Mouse (Mus musculus): ENCODE data around the gene Zfp618. TPM values are rescaled to one million over a fixed set of nuclear protein-coding genes. Genes with fewer than 3 reads are reported as not detected.

Gene Zfp618
- polyA plus RNA-seq, 1 experiment from 2014 or later: 23.9 TPM

DNA sequence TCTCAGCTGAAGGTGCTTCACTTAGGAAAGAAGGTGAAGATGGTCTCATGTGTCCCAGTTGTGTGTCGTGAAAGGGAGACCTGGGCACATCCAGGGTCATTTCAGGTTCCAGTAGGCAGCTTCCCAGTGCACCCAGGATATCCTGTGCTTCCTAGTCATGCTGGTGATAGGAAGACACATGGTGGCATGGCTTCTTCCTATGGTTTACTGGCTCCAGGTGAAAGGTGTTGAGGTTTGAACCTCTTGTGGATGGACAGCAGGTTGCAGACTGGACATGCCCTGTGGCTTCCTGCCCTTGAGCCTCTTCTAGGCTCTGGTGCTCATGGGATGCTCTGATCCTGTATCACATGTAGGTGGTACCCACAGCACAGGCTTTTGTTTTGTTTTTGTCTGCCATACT, 37.0 kb downstream of the Zfp618 start:
- no peaks in the 10 kb centered on the region for H3K27me3 ChIP-seq (ENCODE audit: low read depth, poor library complexity, severe bottlenecking)
- peaks cover 19% of the 10 kb centered on the region; the same call in 1 of the 2 replicates for H3K4me1 ChIP-seq
- H3K9me3 ChIP-seq (replicated peaks): no peaks in the 10 kb centered on the region
- WGBS: 83% methylated on average over 1 of the region's 1 CpGs
- no peak overlapping the region for H3K4me3 ChIP-seq
- no peak overlapping the region for H3K27ac ChIP-seq (replicated peaks)
- H3K36me3 ChIP-seq: peaks cover 14% of the 10 kb centered on the region
- DNase-seq (ENCODE audit: low spot score): no peak

DNA sequence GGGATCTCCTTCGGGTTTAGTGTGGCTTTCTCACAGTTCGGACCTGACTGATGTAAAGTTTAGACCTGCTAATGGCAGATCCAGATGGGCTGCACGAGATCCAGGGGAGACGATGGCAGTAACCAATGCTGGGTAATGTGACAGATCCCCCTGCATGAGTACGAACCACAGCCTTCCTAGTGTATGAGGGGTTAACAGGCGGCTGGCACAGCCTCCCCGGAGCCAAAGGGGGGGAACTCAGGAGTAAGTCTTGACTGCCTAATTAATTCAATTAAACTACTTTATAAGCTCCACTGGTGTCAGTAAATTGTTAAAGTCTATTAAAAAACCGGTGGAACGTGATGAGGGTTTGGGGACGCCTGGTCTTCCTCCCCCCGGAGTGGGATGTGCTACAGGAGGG, 39.1 kb downstream of the Zfp618 start:
- no peak overlapping the region for H3K27ac ChIP-seq (replicated peaks)
- H3K36me3 ChIP-seq: peaks cover 5% of the 10 kb centered on the region; the same call in 1 of the 2 replicates
- WGBS: 89% methylated on average over 11 of the region's 11 CpGs
- no peak overlapping the region for H3K4me3 ChIP-seq
- no peak for DNase-seq (ENCODE audit: low spot score)
- peaks cover 10% of the 10 kb centered on the region; the same call in 1 of the 2 replicates for H3K4me1 ChIP-seq
- no peaks in the 10 kb centered on the region for H3K9me3 ChIP-seq (replicated peaks)
- H3K27me3 ChIP-seq (ENCODE audit: low read depth, poor library complexity, severe bottlenecking): no peaks in the 10 kb centered on the region

DNA sequence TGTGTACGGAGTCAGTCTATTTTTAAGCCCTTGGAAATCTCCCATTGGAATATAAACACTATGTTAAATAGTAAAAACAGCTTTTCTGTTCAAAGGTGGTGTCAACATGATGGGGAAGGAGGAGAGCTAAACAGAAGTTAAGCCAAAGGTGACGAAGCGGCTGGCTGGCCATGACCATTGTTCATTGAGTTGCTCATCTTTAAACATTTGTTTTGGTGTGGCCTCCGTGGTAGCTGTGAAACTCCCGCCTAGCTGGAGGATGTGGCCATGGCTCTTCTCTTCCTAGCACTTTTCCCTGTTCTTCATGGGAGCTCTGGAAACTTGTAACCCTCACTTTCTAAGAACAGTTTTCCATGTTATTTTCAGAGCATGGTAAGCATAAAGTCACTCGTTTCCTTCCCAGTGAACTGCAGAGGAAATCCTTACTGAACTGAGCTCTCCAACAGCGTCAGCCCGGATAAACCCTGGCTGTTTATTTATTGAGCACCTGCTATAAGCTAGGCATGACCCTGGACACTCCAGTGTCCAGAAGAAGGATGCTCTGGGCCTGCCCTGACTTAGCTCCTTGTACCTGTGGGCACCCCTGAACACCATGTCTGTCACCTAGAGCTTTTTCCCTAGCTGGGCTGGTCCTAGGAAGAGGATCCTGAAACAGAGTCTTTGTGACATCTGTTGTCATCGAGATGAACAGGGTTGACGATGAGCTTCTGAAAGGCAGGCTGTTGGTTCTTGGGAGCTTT, 40.2 kb downstream of the Zfp618 start:
- Histone ChIP-seq H3K4me1 (peaks cover 10% of the 10 kb centered on the region; the same call in 1 of the 2 replicates), H3K36me3 (peaks cover 6% of the 10 kb centered on the region; the same call in 1 of the 2 replicates), H3K4me3 (no peak overlapping the region), H3K9me3 (replicated peaks) (no peaks in the 10 kb centered on the region), H3K27ac (replicated peaks) (no peak overlapping the region), H3K27me3 (ENCODE audit: low read depth, poor library complexity, severe bottlenecking) (no peaks in the 10 kb centered on the region)
- no peak for DNase-seq (ENCODE audit: low spot score)
- 87% methylated on average over 10 of the region's 10 CpGs for WGBS

DNA sequence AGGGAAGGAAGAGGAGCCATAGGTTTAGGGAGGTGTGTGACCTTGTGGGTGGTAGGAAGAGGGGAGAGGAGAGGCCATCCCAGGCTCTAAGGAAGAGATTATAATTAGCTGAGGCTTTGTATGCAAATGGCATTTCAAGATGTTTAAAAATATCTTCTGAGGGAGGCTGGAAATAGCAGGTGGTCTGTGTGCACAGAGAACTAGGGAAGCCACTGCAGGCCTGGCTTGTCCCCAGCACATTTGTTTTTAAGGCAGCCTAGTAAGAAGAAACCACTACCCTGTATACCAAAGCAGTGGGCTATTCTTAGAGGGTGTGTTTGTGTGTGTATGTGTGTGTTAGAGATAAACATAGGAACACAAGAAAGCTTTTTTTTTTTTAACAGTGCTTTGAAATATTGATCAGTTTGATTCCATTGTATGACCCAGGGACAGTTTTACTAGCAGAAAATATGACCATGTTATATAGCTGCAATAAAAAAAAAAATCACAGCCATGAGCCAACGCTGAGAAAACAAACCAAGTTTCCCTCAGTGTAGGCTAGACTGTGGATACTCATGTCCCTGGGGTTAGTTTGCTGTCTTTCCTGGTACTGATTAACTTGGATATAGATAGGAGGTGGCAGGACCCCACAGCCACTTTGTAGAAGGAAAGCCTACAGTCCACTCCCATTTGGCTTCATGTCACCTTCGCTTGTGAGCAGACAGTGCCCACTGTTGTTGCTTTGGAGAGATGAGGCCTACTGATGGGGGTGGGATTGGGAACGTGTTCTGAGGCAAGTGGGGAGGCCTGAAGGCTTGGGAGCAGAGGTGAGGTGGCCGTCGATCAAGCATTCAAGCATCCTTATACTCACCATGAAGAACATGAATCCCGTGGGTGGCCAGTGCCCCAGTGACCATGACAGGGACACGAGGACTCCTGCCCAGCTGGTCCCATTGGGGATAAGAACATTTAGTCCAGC, 41.1 kb downstream of the Zfp618 start:
- WGBS: 86% methylated on average over 7 of the region's 7 CpGs
- Histone ChIP-seq H3K4me3 (no peak overlapping the region), H3K27me3 (ENCODE audit: low read depth, poor library complexity, severe bottlenecking) (no peaks in the 10 kb centered on the region), H3K9me3 (replicated peaks) (no peaks in the 10 kb centered on the region), H3K4me1 (peaks cover 10% of the 10 kb centered on the region; the same call in 1 of the 2 replicates), H3K36me3 (peaks cover 10% of the 10 kb centered on the region; the same call in 1 of the 2 replicates), H3K27ac (replicated peaks) (no peak overlapping the region)
- DNase-seq (ENCODE audit: low spot score): no peak

DNA sequence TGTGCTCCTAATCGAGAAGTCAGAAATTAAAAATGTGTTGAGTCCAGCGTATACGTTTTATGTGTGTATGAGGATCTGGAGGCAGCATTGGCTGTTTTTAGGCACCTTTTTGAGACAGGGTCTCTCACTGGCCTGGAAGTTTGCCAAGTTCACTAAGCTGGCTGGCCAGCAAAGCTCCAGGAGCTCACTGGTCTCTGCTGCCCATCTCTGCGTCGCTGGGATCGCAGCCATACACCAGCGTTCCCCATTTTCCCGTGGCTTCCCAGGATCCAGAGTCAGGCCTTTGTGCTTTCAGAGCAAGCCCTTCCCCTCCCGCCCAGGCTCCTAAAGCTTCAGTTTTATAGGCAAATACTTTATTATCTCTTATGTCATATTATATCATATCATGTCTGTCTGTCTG, 42.8 kb downstream of the Zfp618 start:
- no peak for DNase-seq (ENCODE audit: low spot score)
- Histone ChIP-seq H3K9me3 (replicated peaks) (no peaks in the 10 kb centered on the region), H3K36me3 (peaks cover 10% of the 10 kb centered on the region; the same call in 1 of the 2 replicates), H3K27ac (replicated peaks) (no peak overlapping the region), H3K4me1 (peaks cover 10% of the 10 kb centered on the region; the same call in 1 of the 2 replicates), H3K27me3 (ENCODE audit: low read depth, poor library complexity, severe bottlenecking) (no peaks in the 10 kb centered on the region), H3K4me3 (no peak overlapping the region)
- 92% methylated on average over 9 of the region's 9 CpGs for WGBS

DNA sequence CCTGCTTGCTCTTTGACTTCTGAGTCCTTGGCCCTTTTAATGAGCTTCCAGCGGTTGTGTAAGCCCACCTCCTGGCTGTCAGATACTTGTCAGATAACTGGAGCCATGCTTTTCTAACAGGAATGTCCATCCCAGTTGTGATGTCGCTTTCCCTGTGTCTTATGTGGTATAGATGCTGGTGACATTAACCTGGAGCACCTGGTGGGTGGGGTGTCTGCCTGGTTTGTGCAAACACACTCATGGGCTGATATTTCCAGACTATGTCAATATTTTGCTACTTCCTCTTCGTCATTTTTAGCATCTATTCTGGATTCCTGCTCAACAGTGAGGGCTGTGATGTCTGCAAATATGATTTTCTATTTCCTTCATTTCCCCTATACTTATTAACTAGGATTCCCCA, 43.4 kb downstream of the Zfp618 start:
- H3K27ac ChIP-seq (replicated peaks): no peak overlapping the region
- no peaks in the 10 kb centered on the region for H3K27me3 ChIP-seq (ENCODE audit: low read depth, poor library complexity, severe bottlenecking)
- H3K9me3 ChIP-seq (replicated peaks): no peaks in the 10 kb centered on the region
- H3K4me3 ChIP-seq: no peak overlapping the region
- H3K4me1 ChIP-seq: peaks cover 10% of the 10 kb centered on the region; the same call in 1 of the 2 replicates
- H3K36me3 ChIP-seq: peaks cover 10% of the 10 kb centered on the region; the same call in 1 of the 2 replicates
- DNase-seq (ENCODE audit: low spot score): no peak
- whole genome bisulfite sequencing: 83% methylated on average over 3 of the region's 3 CpGs

DNA sequence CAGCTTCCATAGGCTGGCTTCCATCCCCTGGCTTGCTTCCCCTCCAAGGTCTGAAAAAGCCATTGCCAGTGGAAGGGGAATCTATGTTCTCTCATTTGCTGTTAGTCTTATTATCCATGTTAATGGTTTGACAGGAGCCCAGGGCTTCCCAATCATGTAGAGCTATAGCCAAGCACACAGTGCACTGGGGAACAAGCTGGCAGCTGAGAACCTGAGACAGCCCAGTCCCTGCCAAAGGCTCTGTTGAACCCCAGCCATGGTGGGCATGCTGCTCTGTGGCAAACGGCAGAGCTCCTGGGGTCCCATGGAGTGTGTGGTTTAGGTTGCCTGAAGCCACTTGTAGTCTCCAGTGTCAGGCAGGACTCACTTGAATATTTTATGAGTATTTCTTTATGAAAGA, 44.4 kb downstream of the Zfp618 start:
- H3K9me3 ChIP-seq (replicated peaks): peaks cover 5% of the 10 kb centered on the region; the same call in 1 of the 2 replicates
- peaks cover 9% of the 10 kb centered on the region; the same call in 1 of the 2 replicates for H3K4me1 ChIP-seq
- no peak for DNase-seq (ENCODE audit: low spot score)
- H3K4me3 ChIP-seq: no peak overlapping the region
- WGBS: 94% methylated on average over 1 of the region's 1 CpGs
- 0 out of 2 replicates have a peak, but pooled peaks cover 5% of the 10 kb centered on the region for H3K36me3 ChIP-seq
- H3K27ac ChIP-seq (replicated peaks): no peak overlapping the region
- H3K27me3 ChIP-seq (ENCODE audit: low read depth, poor library complexity, severe bottlenecking): no peaks in the 10 kb centered on the region

DNA sequence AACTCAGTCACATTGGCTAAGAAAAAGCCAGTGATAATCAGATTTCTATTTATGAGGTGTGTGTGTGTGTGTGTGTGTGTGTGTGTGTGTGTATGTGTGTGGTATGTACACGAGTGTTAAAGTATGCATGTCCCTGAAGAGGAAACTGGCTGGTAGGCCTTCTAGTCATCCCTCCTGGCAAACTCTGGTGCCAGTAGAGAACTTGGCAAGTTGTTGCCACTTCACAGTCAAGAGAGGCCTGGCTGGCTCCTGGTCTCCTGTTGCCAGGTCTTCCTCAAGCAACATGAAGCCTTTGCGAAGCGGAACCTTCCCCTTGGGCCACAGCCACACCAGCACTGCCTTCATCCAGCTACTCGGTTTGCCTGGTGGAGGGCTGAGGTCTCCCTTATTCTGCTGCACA, 44.9 kb downstream of the Zfp618 start:
- H3K9me3 ChIP-seq (replicated peaks): peaks cover 5% of the 10 kb centered on the region; the same call in 1 of the 2 replicates
- no peaks in the 10 kb centered on the region for H3K27me3 ChIP-seq (ENCODE audit: low read depth, poor library complexity, severe bottlenecking)
- DNase-seq (ENCODE audit: low spot score): no peak
- 0 out of 2 replicates have a peak, but pooled peaks cover 5% of the 10 kb centered on the region for H3K36me3 ChIP-seq
- WGBS: 97% methylated on average over 4 of the region's 4 CpGs
- peaks cover 5% of the 10 kb centered on the region; the same call in 1 of the 2 replicates for H3K4me1 ChIP-seq
- no peak overlapping the region for H3K4me3 ChIP-seq
- no peak overlapping the region for H3K27ac ChIP-seq (replicated peaks)

DNA sequence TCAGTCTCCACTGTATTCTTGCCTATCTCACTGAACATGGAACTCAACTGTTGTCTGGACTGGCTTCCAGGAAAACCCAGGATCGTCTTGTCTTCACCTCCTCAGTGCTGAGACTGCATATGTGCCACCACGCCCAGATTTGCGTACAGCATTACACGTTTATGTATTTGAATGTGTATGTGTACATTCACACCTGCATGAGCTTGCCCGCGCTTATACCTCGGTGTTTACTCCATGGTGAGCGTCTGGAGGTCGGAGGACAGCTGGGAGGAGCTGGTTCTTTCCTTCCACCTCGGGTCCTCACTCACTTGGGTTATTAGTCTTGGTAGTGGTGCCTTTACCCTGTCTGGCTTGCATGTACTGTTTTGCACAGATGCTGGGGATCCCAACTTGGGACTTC, 53.2 kb downstream of the Zfp618 start:
- H3K9me3 ChIP-seq (replicated peaks): peaks cover 9% of the 10 kb centered on the region; the same call in 1 of the 2 replicates
- no peak overlapping the region for H3K4me3 ChIP-seq
- peaks cover 4% of the 10 kb centered on the region; the same call in 1 of the 2 replicates for H3K4me1 ChIP-seq
- peaks cover 6% of the 10 kb centered on the region; the same call in 1 of the 2 replicates for H3K36me3 ChIP-seq
- no peaks in the 10 kb centered on the region for H3K27me3 ChIP-seq (ENCODE audit: low read depth, poor library complexity, severe bottlenecking)
- no peak overlapping the region for H3K27ac ChIP-seq (replicated peaks)
- DNase-seq (ENCODE audit: low spot score): no peak
- WGBS: 91% methylated on average over 10 of the region's 10 CpGs

DNA sequence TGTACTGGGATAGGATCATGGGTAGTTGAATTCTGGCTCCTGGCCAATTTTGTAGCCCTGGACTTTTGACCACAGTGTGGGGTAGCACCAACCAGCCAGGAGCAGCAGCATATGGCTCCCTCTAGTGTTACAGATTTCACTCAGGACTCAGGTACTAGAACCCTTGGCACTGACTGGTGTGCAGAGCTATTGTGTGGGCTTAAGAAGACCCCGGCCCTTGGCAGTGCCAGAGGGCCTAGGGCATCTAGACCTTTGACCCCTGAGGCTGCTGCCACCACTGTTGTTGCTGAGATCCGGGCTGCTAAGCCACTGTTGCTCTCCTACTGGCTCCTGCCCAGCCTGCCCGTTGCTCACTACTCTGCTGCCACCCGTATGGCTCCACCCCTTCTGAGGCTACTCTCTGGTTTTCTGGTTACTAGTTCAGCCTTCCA, 54.1 kb downstream of the Zfp618 start:
- H3K4me3 ChIP-seq: no peak overlapping the region
- peaks cover 6% of the 10 kb centered on the region; the same call in 1 of the 2 replicates for H3K36me3 ChIP-seq
- no peaks in the 10 kb centered on the region for H3K27me3 ChIP-seq (ENCODE audit: low read depth, poor library complexity, severe bottlenecking)
- H3K27ac ChIP-seq (replicated peaks): no peak overlapping the region; the same call in 1 of the 2 replicates
- 79% methylated on average over 4 of the region's 4 CpGs for WGBS
- H3K4me1 ChIP-seq: peaks cover 4% of the 10 kb centered on the region; the same call in 1 of the 2 replicates
- H3K9me3 ChIP-seq (replicated peaks): peaks cover 5% of the 10 kb centered on the region; the same call in 1 of the 2 replicates
- no peak for DNase-seq (ENCODE audit: low spot score)

DNA sequence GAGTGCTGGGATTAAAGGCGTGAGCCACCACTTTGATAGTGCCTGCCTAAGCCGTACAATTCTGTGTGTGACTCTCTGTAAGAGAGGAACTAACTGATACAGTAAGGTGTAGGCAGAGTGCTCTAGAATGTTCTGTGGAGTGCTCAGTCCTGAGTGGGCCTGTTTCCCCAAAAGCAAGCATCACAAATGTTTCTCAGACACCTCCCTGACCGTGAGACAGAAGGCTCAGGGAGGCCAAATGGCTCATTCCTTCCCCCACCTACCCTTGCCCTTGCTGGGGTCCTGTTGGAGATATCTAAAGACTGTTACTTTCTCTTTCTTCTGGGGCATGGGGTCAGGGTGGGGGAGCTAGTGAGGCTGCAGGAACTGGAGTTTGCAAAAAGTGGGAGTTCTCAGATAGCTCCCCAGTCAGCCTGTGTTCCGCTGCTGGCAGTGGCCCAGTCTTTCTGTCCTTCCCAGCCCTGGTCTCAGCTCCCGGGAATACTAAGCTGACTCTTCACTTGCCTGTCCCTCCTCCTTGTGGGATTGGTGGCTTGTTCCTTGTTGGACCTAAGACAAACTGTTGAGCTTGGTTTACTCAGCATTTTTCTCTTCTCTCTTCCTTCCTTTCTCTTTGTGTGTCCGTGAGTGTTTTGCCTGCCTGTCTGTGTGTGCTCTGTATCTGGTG, 55.8 kb downstream of the Zfp618 start:
- Histone ChIP-seq H3K27ac (replicated peaks) (no peak overlapping the region), H3K9me3 (replicated peaks) (0 out of 2 replicates have a peak, but pooled peaks cover 4% of the 10 kb centered on the region), H3K36me3 (peaks cover 7% of the 10 kb centered on the region; the same call in 1 of the 2 replicates), H3K4me3 (no peak overlapping the region), H3K27me3 (ENCODE audit: low read depth, poor library complexity, severe bottlenecking) (no peaks in the 10 kb centered on the region), H3K4me1 (peaks cover 4% of the 10 kb centered on the region; the same call in 1 of the 2 replicates)
- DNase-seq (ENCODE audit: low spot score): no peak
- 85% methylated on average over 6 of the region's 6 CpGs for WGBS

DNA sequence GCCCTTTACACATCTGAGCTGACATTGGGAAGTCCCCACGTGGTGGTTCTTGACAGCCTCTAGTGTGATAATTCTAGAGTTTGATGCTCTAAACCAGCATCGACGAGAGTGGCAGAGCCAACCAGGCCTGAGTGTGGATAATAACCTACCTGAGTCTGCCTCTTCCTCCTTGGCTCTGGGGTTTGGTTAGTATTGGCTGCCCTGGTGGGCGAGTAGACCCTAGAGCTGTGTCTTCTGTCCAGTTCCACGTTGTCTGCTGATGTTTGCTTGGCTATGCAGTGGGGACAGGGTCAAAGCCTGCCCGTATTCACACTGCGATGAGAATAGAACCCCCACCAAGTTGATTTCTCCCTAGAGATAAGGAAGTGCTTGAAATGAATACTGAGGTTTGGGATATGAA, 58.1 kb downstream of the Zfp618 start:
- H3K36me3 ChIP-seq: peaks cover 9% of the 10 kb centered on the region; the same call in 1 of the 2 replicates
- 92% methylated on average over 7 of the region's 7 CpGs for WGBS
- no peak overlapping the region for H3K4me3 ChIP-seq
- no peak overlapping the region for H3K27ac ChIP-seq (replicated peaks)
- H3K27me3 ChIP-seq (ENCODE audit: low read depth, poor library complexity, severe bottlenecking): no peaks in the 10 kb centered on the region
- no peak for DNase-seq (ENCODE audit: low spot score)
- 0 out of 2 replicates have a peak, but pooled peaks cover 4% of the 10 kb centered on the region for H3K9me3 ChIP-seq (replicated peaks)
- peaks cover 4% of the 10 kb centered on the region; the same call in 1 of the 2 replicates for H3K4me1 ChIP-seq

All from midbrain, embryonic 10.5 days (tissue).